Mouse (Mus musculus): Measurements from ENCODE around the gene Prkca. TPM values are rescaled to one million over a fixed set of nuclear protein-coding genes. Genes with fewer than 3 reads are reported as not detected.

The Prkca gene
- polyA plus RNA-seq, 1 experiment from 2014 or later, result 12.9 TPM

DNA sequence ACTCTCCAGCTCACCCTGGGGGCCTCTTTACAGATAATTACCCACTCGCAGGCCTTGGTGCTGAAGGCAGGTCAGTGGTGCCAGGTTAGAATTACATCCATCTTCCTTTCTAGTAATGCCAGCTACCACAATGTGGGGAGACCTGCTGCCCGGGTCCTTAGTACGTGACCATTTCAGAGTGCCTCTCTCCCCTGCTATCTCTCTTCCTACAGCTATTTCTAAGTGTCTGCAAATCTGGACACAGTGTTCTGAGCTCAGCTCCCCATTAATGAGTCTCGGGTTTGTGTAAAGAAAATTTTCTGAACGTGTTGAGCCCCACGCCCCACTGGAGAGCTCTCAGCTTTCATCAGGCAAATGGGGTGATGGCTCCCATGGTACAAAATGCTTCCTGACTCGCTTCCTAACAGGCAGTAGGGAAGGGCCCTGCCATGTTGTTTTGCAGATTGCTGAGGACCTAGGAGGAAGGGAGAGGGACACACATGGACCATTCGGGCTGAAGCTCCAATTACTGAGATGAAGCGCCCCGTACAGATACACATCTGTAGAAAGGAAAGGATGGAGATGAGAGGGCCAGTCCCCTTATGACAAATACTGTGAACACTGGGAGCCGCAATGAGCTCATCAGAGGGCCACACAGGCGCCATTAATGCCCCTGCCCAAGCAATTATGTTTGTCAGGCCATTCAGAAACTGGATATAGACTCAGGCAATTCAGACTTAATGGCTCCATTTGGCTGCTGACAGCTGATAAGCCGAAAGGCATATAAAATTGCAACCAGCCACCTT, 386.0 kb downstream of the Prkca start:
- Histone ChIP-seq H3K36me3 (peaks cover 50% of the 10 kb centered on the region), H3K9me3 (0 out of 2 replicates have a peak, but pooled peaks cover 5% of the 10 kb centered on the region), H3K4me3 (no peak overlapping the region), H3K27ac (replicated peaks) (no peak overlapping the region), H3K4me2 (no peak overlapping the region), H3K4me1 (peaks cover 5% of the 10 kb centered on the region), H3K27me3 (replicated peaks) (no peaks in the 10 kb centered on the region), H3K9ac (no peak overlapping the region)
- ATAC-seq (ENCODE audit: extremely low read depth, insufficient number of reproducible peaks, low FRiP score, low TSS enrichment), result no peak
- 80% methylated on average over 13 of the region's 13 CpGs for WGBS

- Histone ChIP-seq H3K9ac (no peak overlapping the region), H3K36me3 (peaks cover 51% of the 10 kb centered on the region), H3K4me2 (no peak overlapping the region), H3K4me1 (peaks cover 19% of the 10 kb centered on the region), H3K4me3 (no peak overlapping the region), H3K9me3 (0 out of 2 replicates have a peak, but pooled peaks cover 3% of the 10 kb centered on the region), H3K27me3 (replicated peaks) (no peaks in the 10 kb centered on the region), H3K27ac (replicated peaks) (no peak overlapping the region)
- no peak for ATAC-seq (ENCODE audit: extremely low read depth, insufficient number of reproducible peaks, low FRiP score, low TSS enrichment)
- 78% methylated on average over 10 of the region's 10 CpGs for WGBS
These were observed 388.3 kb downstream of the Prkca start for GRCm38 (mm10) chr11:107955191-107956062.

- no peaks in the 10 kb centered on the region for H3K9me3 ChIP-seq
- H3K27ac ChIP-seq (replicated peaks), result no peak overlapping the region
- H3K4me2 ChIP-seq, result no peak overlapping the region
- H3K4me3 ChIP-seq, result no peak overlapping the region
- H3K27me3 ChIP-seq (replicated peaks), result no peaks in the 10 kb centered on the region
- H3K36me3 ChIP-seq, result peaks cover 42% of the 10 kb centered on the region
- 88% methylated on average over 11 of the region's 11 CpGs for WGBS
- H3K9ac ChIP-seq, result no peak overlapping the region
- peaks cover 28% of the 10 kb centered on the region for H3K4me1 ChIP-seq
- ATAC-seq (ENCODE audit: extremely low read depth, insufficient number of reproducible peaks, low FRiP score, low TSS enrichment), result no peak
These were observed 392.3 kb downstream of the Prkca start for GRCm38 (mm10) chr11:107951431-107951830.

GRCm38 (mm10) chr11:107950658-107951057, 393.1 kb downstream of the Prkca start:
- H3K36me3 ChIP-seq, result peaks cover 50% of the 10 kb centered on the region
- no peaks in the 10 kb centered on the region for H3K27me3 ChIP-seq (replicated peaks)
- no peak overlapping the region for H3K9ac ChIP-seq
- 91% methylated on average over 4 of the region's 4 CpGs for WGBS
- no peak overlapping the region for H3K27ac ChIP-seq (replicated peaks)
- H3K4me1 ChIP-seq, result peaks cover 28% of the 10 kb centered on the region
- no peak for ATAC-seq (ENCODE audit: extremely low read depth, insufficient number of reproducible peaks, low FRiP score, low TSS enrichment)
- no peak overlapping the region for H3K4me2 ChIP-seq
- no peaks in the 10 kb centered on the region for H3K9me3 ChIP-seq
- no peak overlapping the region for H3K4me3 ChIP-seq

GRCm38 (mm10) chr11:107950211-107950610, 393.5 kb downstream of the Prkca start:
- H3K4me3 ChIP-seq, result no peak overlapping the region
- no peak overlapping the region for H3K27ac ChIP-seq (replicated peaks)
- no peak for ATAC-seq (ENCODE audit: extremely low read depth, insufficient number of reproducible peaks, low FRiP score, low TSS enrichment)
- 52% methylated on average over 9 of the region's 9 CpGs for WGBS
- peaks cover 28% of the 10 kb centered on the region for H3K4me1 ChIP-seq
- H3K36me3 ChIP-seq, result peaks cover 54% of the 10 kb centered on the region
- H3K27me3 ChIP-seq (replicated peaks), result no peaks in the 10 kb centered on the region
- H3K9me3 ChIP-seq, result no peaks in the 10 kb centered on the region
- no peak overlapping the region for H3K9ac ChIP-seq
- H3K4me2 ChIP-seq, result no peak overlapping the region

DNA sequence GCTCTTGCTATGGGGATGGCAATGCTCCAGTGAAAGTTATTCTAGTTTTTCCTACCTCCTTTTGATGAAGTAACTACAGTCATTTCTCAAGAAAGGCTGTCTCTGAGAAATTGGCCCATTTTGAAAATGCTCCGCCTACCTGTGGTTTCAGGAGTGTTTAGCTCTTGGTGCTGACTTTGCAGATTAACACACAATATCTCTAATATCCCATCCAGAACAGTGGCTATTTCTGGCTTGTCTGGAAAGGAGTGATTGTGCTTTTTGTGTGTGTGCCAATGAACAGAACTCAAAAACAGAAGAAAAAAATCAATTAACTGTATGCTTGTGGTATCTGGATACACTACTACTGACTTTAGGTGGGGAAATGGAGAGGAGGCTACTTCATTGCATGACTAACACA, 395.8 kb downstream of the Prkca start:
- peaks cover 67% of the 10 kb centered on the region for H3K36me3 ChIP-seq
- H3K27ac ChIP-seq (replicated peaks), result no peak overlapping the region
- H3K4me3 ChIP-seq, result no peak overlapping the region
- no peak for ATAC-seq (ENCODE audit: extremely low read depth, insufficient number of reproducible peaks, low FRiP score, low TSS enrichment)
- no peaks in the 10 kb centered on the region for H3K27me3 ChIP-seq (replicated peaks)
- H3K4me1 ChIP-seq, result peaks cover 24% of the 10 kb centered on the region
- H3K4me2 ChIP-seq, result no peak overlapping the region
- H3K9me3 ChIP-seq, result peaks cover 6% of the 10 kb centered on the region; the same call in 1 of the 2 replicates
- 93% methylated on average over 1 of the region's 1 CpGs for WGBS
- no peak overlapping the region for H3K9ac ChIP-seq

DNA sequence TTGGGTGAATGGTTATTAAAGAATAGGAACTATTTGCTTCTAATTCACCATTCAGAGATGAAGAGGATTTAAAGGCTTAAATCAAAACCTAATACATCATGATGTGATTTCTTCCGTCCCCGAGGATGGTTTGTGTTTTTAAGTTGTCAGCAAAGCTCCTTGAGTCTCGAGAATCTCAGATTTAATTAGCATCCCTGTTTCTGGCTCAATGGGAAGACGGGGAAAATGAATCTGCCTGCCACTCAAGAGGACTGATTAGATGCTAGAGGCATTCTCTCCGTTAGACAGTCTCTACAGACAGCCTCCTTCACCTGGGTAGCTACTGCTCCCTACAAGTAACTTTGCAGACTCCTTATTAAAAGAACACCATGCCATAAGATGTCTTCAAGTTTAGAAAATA, 396.9 kb downstream of the Prkca start:
- Histone ChIP-seq H3K4me3 (no peak overlapping the region), H3K4me1 (peaks cover 14% of the 10 kb centered on the region), H3K9me3 (peaks cover 6% of the 10 kb centered on the region; the same call in 1 of the 2 replicates), H3K36me3 (peaks cover 72% of the 10 kb centered on the region), H3K27ac (replicated peaks) (no peak overlapping the region), H3K4me2 (no peak overlapping the region), H3K27me3 (replicated peaks) (no peaks in the 10 kb centered on the region), H3K9ac (no peak overlapping the region)
- no peak for ATAC-seq (ENCODE audit: extremely low read depth, insufficient number of reproducible peaks, low FRiP score, low TSS enrichment)
- 69% methylated on average over 5 of the region's 5 CpGs for WGBS

DNA sequence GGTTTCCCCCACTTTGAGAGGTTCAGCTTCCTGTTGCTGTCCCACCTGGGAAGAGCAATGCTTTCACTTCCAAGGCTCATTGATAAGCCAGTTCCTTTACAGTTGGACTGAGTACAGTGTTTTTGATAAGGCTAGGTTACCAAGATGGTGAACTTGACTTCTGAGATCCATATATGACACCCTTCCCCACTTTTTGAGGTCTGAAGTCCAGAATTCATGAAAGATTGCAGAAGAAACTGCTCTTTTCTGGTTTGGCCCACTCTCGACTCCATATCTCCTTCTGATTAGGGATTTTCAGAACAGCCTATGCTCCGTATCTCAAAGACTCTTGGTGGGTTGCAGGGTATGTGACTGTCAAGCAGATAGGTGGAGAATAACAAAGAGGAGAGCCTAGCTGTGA, 406.8 kb downstream of the Prkca start:
- ATAC-seq (ENCODE audit: extremely low read depth, insufficient number of reproducible peaks, low FRiP score, low TSS enrichment), result no peak
- Histone ChIP-seq H3K9me3 (peaks cover 33% of the 10 kb centered on the region), H3K4me1 (no peaks in the 10 kb centered on the region), H3K9ac (no peak overlapping the region), H3K27ac (replicated peaks) (no peak overlapping the region), H3K4me3 (no peak overlapping the region), H3K4me2 (no peak overlapping the region), H3K36me3 (peaks cover 54% of the 10 kb centered on the region), H3K27me3 (replicated peaks) (no peaks in the 10 kb centered on the region)
- 75% methylated on average over 2 of the region's 2 CpGs for WGBS

DNA sequence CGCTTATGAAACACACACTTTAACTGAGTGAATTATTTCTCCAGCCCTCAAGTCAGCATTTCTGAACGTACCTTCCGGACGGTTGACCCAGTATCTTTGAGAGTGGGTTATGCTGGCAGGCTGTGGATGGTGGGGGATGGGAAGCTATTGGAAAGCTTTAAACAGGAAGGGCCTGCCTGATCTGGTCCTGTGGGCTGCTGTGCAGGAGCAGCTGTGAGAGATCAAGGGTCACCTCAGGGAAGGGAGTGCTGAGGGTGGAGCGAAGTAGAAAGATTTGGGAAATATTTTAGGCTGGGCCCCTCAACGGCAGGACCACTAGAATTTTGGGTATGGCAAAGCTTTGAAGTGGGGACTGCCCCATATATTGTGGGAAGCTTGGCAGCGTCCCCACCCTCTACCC, 412.0 kb downstream of the Prkca start:
- ATAC-seq (ENCODE audit: extremely low read depth, insufficient number of reproducible peaks, low FRiP score, low TSS enrichment), result no peak
- Histone ChIP-seq H3K9ac (no peak overlapping the region), H3K27ac (replicated peaks) (no peak overlapping the region), H3K36me3 (peaks cover 4% of the 10 kb centered on the region), H3K4me1 (no peaks in the 10 kb centered on the region), H3K4me3 (no peak overlapping the region), H3K4me2 (no peak overlapping the region), H3K27me3 (replicated peaks) (no peaks in the 10 kb centered on the region), H3K9me3 (peaks cover 5% of the 10 kb centered on the region; the same call in 1 of the 2 replicates)
- 60% methylated on average over 7 of the region's 7 CpGs for WGBS

GRCm38 (mm10) chr11:107931288-107931687, 412.4 kb downstream of the Prkca start:
- H3K4me1 ChIP-seq, result no peaks in the 10 kb centered on the region
- H3K4me3 ChIP-seq, result no peak overlapping the region
- 85% methylated on average over 11 of the region's 11 CpGs for WGBS
- peaks cover 5% of the 10 kb centered on the region; the same call in 1 of the 2 replicates for H3K9me3 ChIP-seq
- no peak overlapping the region for H3K9ac ChIP-seq
- H3K27me3 ChIP-seq (replicated peaks), result no peaks in the 10 kb centered on the region
- ATAC-seq (ENCODE audit: extremely low read depth, insufficient number of reproducible peaks, low FRiP score, low TSS enrichment), result no peak
- no peak overlapping the region for H3K4me2 ChIP-seq
- no peak overlapping the region for H3K27ac ChIP-seq (replicated peaks)
- no peaks in the 10 kb centered on the region for H3K36me3 ChIP-seq

DNA sequence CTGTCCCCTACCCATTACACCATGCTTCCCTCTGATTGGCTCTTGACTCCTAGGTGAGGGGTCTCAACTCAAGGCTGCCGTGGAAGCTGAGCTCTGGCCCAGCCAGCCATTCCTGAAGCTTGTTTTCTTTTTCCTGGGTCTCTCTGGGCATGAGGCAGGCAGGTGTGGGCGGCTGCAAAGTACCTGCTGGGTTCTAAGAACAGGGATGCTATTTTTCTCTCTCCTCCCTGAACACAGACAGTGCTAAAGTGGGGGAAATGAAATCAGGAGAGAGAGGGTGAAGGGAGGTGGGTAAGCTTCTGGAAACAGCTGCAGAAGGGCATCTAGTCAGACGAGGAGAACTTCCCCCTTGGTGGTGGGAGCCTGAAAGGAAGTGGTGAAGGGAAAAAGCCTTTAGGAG, 414.0 kb downstream of the Prkca start:
- ATAC-seq (ENCODE audit: extremely low read depth, insufficient number of reproducible peaks, low FRiP score, low TSS enrichment), result no peak
- peaks cover 5% of the 10 kb centered on the region; the same call in 1 of the 2 replicates for H3K9me3 ChIP-seq
- 39% methylated on average over 3 of the region's 3 CpGs for WGBS
- no peak overlapping the region for H3K9ac ChIP-seq
- no peaks in the 10 kb centered on the region for H3K27me3 ChIP-seq (replicated peaks)
- no peaks in the 10 kb centered on the region for H3K4me1 ChIP-seq
- H3K4me2 ChIP-seq, result no peak overlapping the region
- no peak overlapping the region for H3K27ac ChIP-seq (replicated peaks)
- no peaks in the 10 kb centered on the region for H3K36me3 ChIP-seq
- no peak overlapping the region for H3K4me3 ChIP-seq
